Mouse (Mus musculus) forebrain, postnatal 0 days (tissue): Measurements from ENCODE around the gene Tent5c. TPM values are rescaled to one million over a fixed set of nuclear protein-coding genes. Genes with fewer than 3 reads are reported as not detected.

Source experiments
- ATAC-seq: fragments of 200-750 bp; cut with Nextera tagmentation; 2 replicates; pipeline ENCODE4 v1.8.0; 2017; ENCODE audit warnings: mild to moderate bottlenecking, moderate library complexity
- DNase-seq: peaks from one replicate; pipeline ENCODE4 v3.0.0-alpha.2; 2015
- H3K27ac ChIP-seq: fragments of 300-500 bp; sonication (generic); 2 replicates; pipeline ENCODE4 v1.5.1; 2014; ENCODE audit warnings: low read depth, mild to moderate bottlenecking, antibody characterized with exemption, low read length, moderate library complexity, mixed read lengths
- H3K27me3 ChIP-seq: fragments of 300-500 bp; sonication (generic); 2 replicates; pipeline ENCODE4 v1.6.1; 2014; ENCODE audit warnings: mild to moderate bottlenecking, low read length, mixed read lengths; ENCODE audit not compliant: insufficient read depth
- H3K36me3 ChIP-seq: fragments of 300-500 bp; sonication (generic); 2 replicates; pipeline ENCODE4 v1.6.1; 2014; ENCODE audit warnings: mild to moderate bottlenecking, moderate library complexity; ENCODE audit not compliant: insufficient read depth
- H3K4me1 ChIP-seq: fragments of 300-500 bp; sonication (generic); 2 replicates; pipeline ENCODE4 v1.6.1; 2014; ENCODE audit warnings: antibody characterized with exemption; ENCODE audit not compliant: insufficient read depth
- H3K4me2 ChIP-seq: fragments of 300-500 bp; sonication (generic); 2 replicates; pipeline ENCODE4 v1.6.1; 2014; ENCODE audit warnings: low read depth, mild to moderate bottlenecking, moderate library complexity
- H3K4me3 ChIP-seq: fragments of 300-500 bp; sonication (generic); 2 replicates; pipeline ENCODE4 v1.5.1; 2014; ENCODE audit warnings: low read depth, low read length, mixed read lengths
- H3K9ac ChIP-seq: fragments of 300-500 bp; sonication (generic); 2 replicates; pipeline ENCODE4 v1.6.1; 2014; ENCODE audit warnings: mild to moderate bottlenecking
- H3K9me3 ChIP-seq: fragments of 300-500 bp; sonication (generic); 2 replicates; pipeline ENCODE4 v1.6.1; 2016; ENCODE audit warnings: low read length
- CTCF ChIP-seq: sonication (generic); IDR thresholded peaks from 2 replicates; pipeline ENCODE4 v1.5.1; 2016; ENCODE audit warnings: antibody characterized with exemption, control low read depth, low read depth
- WGBS: fragments of 180-500 bp; shearing (Covaris S2); extraction: QIAGEN DNeasy Blood & Tissue Kit; methylation state at CpG from one replicate; pipeline ENCODE4 v1.1.7; 2014; 5-methylcytosine and 5-hydroxymethylcytosine counted together
- polyA plus RNA-seq: library from polyadenylated mRNA; unstranded; fragments of >200 nt; fragmentation: Nextera tagmentation; extraction: Ambion mirVana; gene quantifications from 2 replicates; pipeline ENCODE4 v1.2.1, GENCODE M21; 2015
- total RNA-seq: library from RNA; depleted of rRNA; stranded (reverse); fragments of >200 nt; gene quantifications from 2 replicates; pipeline ENCODE4 v1.2.3, GENCODE M21; 2014

Gene Tent5c
- total and polyA plus RNA-seq, 2 experiments from 2014 or later = 1.1 to 1.9 TPM

GRCm38 (mm10) chr3:100429667-100430066, 59.5 kb downstream of the Tent5c start:
- no peak overlapping the region for H3K4me2 ChIP-seq
- H3K9ac ChIP-seq = no peak overlapping the region
- H3K36me3 ChIP-seq = no peaks in the 10 kb centered on the region
- 67% methylated on average over 4 of the region's 4 CpGs for WGBS
- no peak overlapping the region for H3K4me3 ChIP-seq
- H3K4me1 ChIP-seq = no peaks in the 10 kb centered on the region
- no peak for TF ChIP-seq CTCF
- no peaks in the 10 kb centered on the region for H3K9me3 ChIP-seq
- ATAC-seq = peak; percentile 54
- no peak for DNase-seq
- H3K27me3 ChIP-seq = no peaks in the 10 kb centered on the region
- no peak overlapping the region for H3K27ac ChIP-seq

GRCm38 (mm10) chr3:100427548-100427947, 61.6 kb downstream of the Tent5c start:
- Histone ChIP-seq H3K9ac (no peak overlapping the region), H3K4me2 (no peak overlapping the region), H3K9me3 (no peaks in the 10 kb centered on the region), H3K36me3 (no peaks in the 10 kb centered on the region), H3K27me3 (no peaks in the 10 kb centered on the region), H3K27ac (no peak overlapping the region), H3K4me1 (no peaks in the 10 kb centered on the region), H3K4me3 (no peak overlapping the region)
- TF ChIP-seq CTCF = no peak
- DNase-seq (no peak), ATAC-seq (no peak)
- 79% methylated on average over 6 of the region's 6 CpGs for WGBS

GRCm38 (mm10) chr3:100422392-100423167, 66.5 kb downstream of the Tent5c start:
- H3K36me3 ChIP-seq = no peaks in the 10 kb centered on the region
- no peak overlapping the region for H3K27ac ChIP-seq
- DNase-seq (no peak), ATAC-seq (no peak)
- 0 out of 2 replicates have a peak, but pooled peaks cover 4% of the 10 kb centered on the region for H3K4me1 ChIP-seq
- peak; percentile 62 for TF ChIP-seq CTCF
- H3K9me3 ChIP-seq = no peaks in the 10 kb centered on the region
- H3K9ac ChIP-seq = no peak overlapping the region
- no peaks in the 10 kb centered on the region for H3K27me3 ChIP-seq
- no peak overlapping the region for H3K4me3 ChIP-seq
- 73% methylated on average over 10 of the region's 10 CpGs for WGBS
- no peak overlapping the region for H3K4me2 ChIP-seq

GRCm38 (mm10) chr3:100421354-100421753, 67.8 kb downstream of the Tent5c start:
- no peaks in the 10 kb centered on the region for H3K9me3 ChIP-seq
- ATAC-seq (no peak), DNase-seq (no peak)
- H3K4me3 ChIP-seq = no peak overlapping the region
- H3K27ac ChIP-seq = no peak overlapping the region
- H3K27me3 ChIP-seq = no peaks in the 10 kb centered on the region
- 90% methylated on average over 6 of the region's 6 CpGs for WGBS
- peaks cover 12% of the 10 kb centered on the region for H3K4me1 ChIP-seq
- TF ChIP-seq CTCF = no peak
- H3K36me3 ChIP-seq = no peaks in the 10 kb centered on the region
- no peak overlapping the region for H3K9ac ChIP-seq
- no peak overlapping the region for H3K4me2 ChIP-seq

GRCm38 (mm10) chr3:100420691-100421056, 68.5 kb downstream of the Tent5c start:
- ATAC-seq (no peak), DNase-seq (no peak)
- Histone ChIP-seq H3K9ac (no peak overlapping the region), H3K36me3 (no peaks in the 10 kb centered on the region), H3K4me1 (peaks cover 12% of the 10 kb centered on the region), H3K9me3 (no peaks in the 10 kb centered on the region), H3K27me3 (no peaks in the 10 kb centered on the region), H3K27ac (no peak overlapping the region), H3K4me2 (no peak overlapping the region), H3K4me3 (no peak overlapping the region)
- TF ChIP-seq CTCF = no peak
- WGBS = 63% methylated on average over 5 of the region's 5 CpGs

- Histone ChIP-seq H3K4me1 (peaks cover 12% of the 10 kb centered on the region), H3K27me3 (no peaks in the 10 kb centered on the region), H3K4me2 (no peak overlapping the region), H3K9me3 (no peaks in the 10 kb centered on the region), H3K9ac (no peak overlapping the region), H3K27ac (no peak overlapping the region), H3K4me3 (no peak overlapping the region), H3K36me3 (no peaks in the 10 kb centered on the region)
- DNase-seq = no peak
- WGBS = 86% methylated on average over 10 of the region's 10 CpGs
- no peak for ATAC-seq
- no peak for TF ChIP-seq CTCF
Observed at GRCm38 (mm10) chr3:100419962-100420690, 69.0 kb downstream of the Tent5c start.

- no peak overlapping the region for H3K4me3 ChIP-seq
- no peaks in the 10 kb centered on the region for H3K36me3 ChIP-seq
- H3K4me1 ChIP-seq = peaks cover 12% of the 10 kb centered on the region
- DNase-seq = no peak
- no peak overlapping the region for H3K4me2 ChIP-seq
- H3K9me3 ChIP-seq = no peaks in the 10 kb centered on the region
- no peak overlapping the region for H3K9ac ChIP-seq
- ATAC-seq = no peak
- TF ChIP-seq CTCF = no peak
- H3K27me3 ChIP-seq = no peaks in the 10 kb centered on the region
- WGBS = 57% methylated on average over 1 of the region's 1 CpGs
- H3K27ac ChIP-seq = no peak overlapping the region
Observed at GRCm38 (mm10) chr3:100418387-100418786, 70.7 kb downstream of the Tent5c start.
